Mouse (Mus musculus) CH12.LX (cell line): ENCODE data around the gene Arhgef12. TPM values are rescaled to one million over a fixed set of nuclear protein-coding genes. Genes with fewer than 3 reads are reported as not detected.

Experiments
- DNase-seq: peaks from one replicate; pipeline ENCODE4 v3.0.0-alpha.2; 2013; ENCODE audit errors: extremely low read depth
- H3K27ac ChIP-seq: 2 replicates; pipeline ENCODE4 v1.5.1; 2012; ENCODE audit warnings: low read depth, mild to moderate bottlenecking, control low read depth, moderate library complexity; ENCODE audit not compliant: insufficient read depth
- H3K27me3 ChIP-seq: replicated peaks from 2 replicates; pipeline ENCODE3; 2012; ENCODE audit warnings: inconsistent platforms
- H3K36me3 ChIP-seq, 2 experiments: replicated peaks in 1 of 2; 2 replicates each; pipeline versions ENCODE3 to v1.6.1; 2012; ENCODE audit warnings: inconsistent platforms in 1 of 2, low read length in 1 of 2, mild to moderate bottlenecking in 1 of 2, mixed read lengths in 1 of 2, moderate library complexity in 1 of 2; ENCODE audit not compliant: control insufficient read depth in 1 of 2, insufficient read depth in 1 of 2
- H3K4me1 ChIP-seq, 2 experiments: 2 replicates each; pipeline ENCODE4 v1.6.1; 2012; ENCODE audit warnings: inconsistent platforms in 1 of 2, moderate library complexity in 1 of 2; ENCODE audit not compliant: insufficient read depth in 2 of 2, control insufficient read depth in 1 of 2
- H3K4me2 ChIP-seq: 2 replicates; pipeline ENCODE4 v1.6.1; 2012; ENCODE audit warnings: low read depth, mild to moderate bottlenecking, control low read depth; ENCODE audit not compliant: poor library complexity, insufficient read depth, severe bottlenecking
- H3K4me3 ChIP-seq, 3 experiments: fragments of 150-350 bp in 1 of 3; sonication (generic) in 1 of 3; replicated peaks in 1 of 3; 2 replicates each; pipeline versions ENCODE3 to v1.5.1; 2011 to 2012; ENCODE audit warnings: low read depth in 2 of 3, low read length in 2 of 3, mild to moderate bottlenecking in 2 of 3, moderate library complexity in 2 of 3, control low read depth in 1 of 3, improper control_type of control experiment in 1 of 3, inconsistent platforms in 1 of 3, mixed read lengths in 1 of 3; ENCODE audit not compliant: poor library complexity in 1 of 3
- H3K79me2 ChIP-seq: replicated peaks from 2 replicates; pipeline ENCODE4 v1.6.1; 2012; ENCODE audit warnings: mild to moderate bottlenecking, moderate library complexity; ENCODE audit not compliant: control insufficient read depth, poor library complexity, insufficient read depth, severe bottlenecking; ENCODE audit errors: extremely low read depth
- H3K9ac ChIP-seq: 2 replicates; pipeline ENCODE4 v1.6.1; 2012; ENCODE audit warnings: low read depth, mild to moderate bottlenecking, control low read depth, moderate library complexity; ENCODE audit not compliant: insufficient read depth
- H3K9me3 ChIP-seq: replicated peaks from 2 replicates; pipeline ENCODE3; 2012; ENCODE audit warnings: low read length, inconsistent platforms, mixed read lengths
- CHD1 ChIP-seq: IDR thresholded peaks from 2 replicates; pipeline ENCODE4 v1.6.1; 2012; ENCODE audit warnings: low read depth, low read length, improper control_type of control experiment, inconsistent platforms
- E2F4 ChIP-seq: IDR thresholded peaks from 2 replicates; pipeline ENCODE4 v1.6.1; 2011; ENCODE audit warnings: low read depth, low read length, improper control_type of control experiment; ENCODE audit not compliant: insufficient replicate concordance
- ELF1 ChIP-seq: IDR thresholded peaks from 2 replicates; pipeline ENCODE4 v1.6.1; 2014; ENCODE audit warnings: low read depth, mild to moderate bottlenecking, inconsistent platforms, low read length, improper control_type of control experiment
- HCFC1 ChIP-seq: IDR thresholded peaks from 2 replicates; pipeline ENCODE4 v1.6.1; 2012; ENCODE audit warnings: low read depth, mild to moderate bottlenecking, inconsistent platforms, low read length, improper control_type of control experiment
- KAT2A ChIP-seq: IDR thresholded peaks from 2 replicates; pipeline ENCODE4 v1.6.1; 2012; ENCODE audit warnings: low read length, improper control_type of control experiment, inconsistent platforms; ENCODE audit not compliant: insufficient replicate concordance
- MAFK ChIP-seq: IDR thresholded peaks from 2 replicates; pipeline ENCODE4 v1.6.1; 2011; ENCODE audit warnings: low read length, improper control_type of control experiment; ENCODE audit not compliant: insufficient replicate concordance
- MAZ ChIP-seq: IDR thresholded peaks from 2 replicates; pipeline ENCODE4 v1.6.1; 2012; ENCODE audit warnings: low read depth, mild to moderate bottlenecking, inconsistent platforms, low read length, improper control_type of control experiment, moderate library complexity
- MEF2A ChIP-seq: IDR thresholded peaks from 2 replicates; pipeline ENCODE4 v1.6.1; 2014; ENCODE audit warnings: low read depth, mild to moderate bottlenecking, inconsistent platforms, low read length, improper control_type of control experiment, borderline replicate concordance
- MXI1 ChIP-seq: IDR thresholded peaks from 2 replicates; pipeline ENCODE4 v1.6.1; 2011; ENCODE audit warnings: mild to moderate bottlenecking, low read depth, low read length, improper control_type of control experiment
- NELFE ChIP-seq: IDR thresholded peaks from 2 replicates; pipeline ENCODE4 v1.6.1; 2011; ENCODE audit warnings: low read depth, low read length, improper control_type of control experiment
- PAX5 ChIP-seq: IDR thresholded peaks from 2 replicates; pipeline ENCODE4 v1.6.1; 2012; ENCODE audit warnings: low read length, inconsistent platforms, mixed read lengths
- POLR2AphosphoS2 ChIP-seq: IDR thresholded peaks from 2 replicates; pipeline ENCODE4 v1.6.1; 2011; ENCODE audit warnings: low read depth, low read length, improper control_type of control experiment
- RCOR1 ChIP-seq: conservative IDR thresholded peaks from 2 replicates; pipeline ENCODE4 v1.6.1; 2012; ENCODE audit warnings: low read depth, mild to moderate bottlenecking, inconsistent platforms, low read length, improper control_type of control experiment
- SIN3A ChIP-seq: IDR thresholded peaks from 2 replicates; pipeline ENCODE4 v1.6.1; 2012; ENCODE audit warnings: low read length, improper control_type of control experiment, inconsistent platforms
- TCF12 ChIP-seq: IDR thresholded peaks from 2 replicates; pipeline ENCODE4 v1.6.1; 2014; ENCODE audit warnings: low read depth, mild to moderate bottlenecking, inconsistent platforms, low read length, improper control_type of control experiment
- USF1 ChIP-seq: IDR thresholded peaks from 2 replicates; pipeline ENCODE4 v1.6.1; 2014; ENCODE audit warnings: low read depth, mild to moderate bottlenecking, inconsistent platforms, low read length, improper control_type of control experiment
- USF2 ChIP-seq: conservative IDR thresholded peaks from 2 replicates; pipeline ENCODE4 v1.6.1; 2011; ENCODE audit warnings: low read depth, low read length, improper control_type of control experiment
- ZC3H11A ChIP-seq: IDR thresholded peaks from 2 replicates; pipeline ENCODE4 v1.6.1; 2012; ENCODE audit warnings: low read depth, mild to moderate bottlenecking, inconsistent platforms, low read length, improper control_type of control experiment
- ZMIZ1 ChIP-seq: IDR thresholded peaks from 2 replicates; pipeline ENCODE4 v1.6.1; 2012; ENCODE audit warnings: low read depth, mild to moderate bottlenecking, inconsistent platforms, low read length, improper control_type of control experiment
- dilution Hi-C: fragments of 300-500 bp; cut with MboI; formaldehyde crosslinking; loops from 2 replicates; pipeline ENCODE4 v1.14.3; 2020; ENCODE audit warnings: low sequenced_read_pairs; ENCODE audit not compliant: extremely low pct_unique_long_range_greater_than_20kb, extremely low pct_ligation_motif_present
- in situ Hi-C: fragments of 300-500 bp; cut with MboI; formaldehyde crosslinking; loops from 3 replicates; pipeline ENCODE4 v1.14.3; 2019; ENCODE audit warnings: low sequenced_read_pairs, low pct_ligation_motif_present, low pct_unique_long_range_greater_than_20kb, mixed read lengths
- polyA plus RNA-seq: library from polyadenylated mRNA; unstranded; fragments of >175 nt; gene quantifications from 2 replicates; pipeline ENCODE4 v1.2.1, GENCODE M21; 2012; ENCODE audit warnings: low read depth; ENCODE audit not compliant: insufficient read length
- total RNA-seq, 2 experiments: library from RNA; depleted of rRNA; stranded (reverse); fragments of 300-350 nt in 1 of 2; fragments of >200 nt in 1 of 2; gene quantifications; 2 replicates each; pipeline ENCODE4 v1.2.3; 2012 to 2014

Gene Arhgef12
- total and polyA plus RNA-seq, 3 experiments: 4.9 to 9.4 (median 8.7) TPM

GRCm38 (mm10) chr9:43084496-43085362, 22.3 kb downstream of the Arhgef12 start:
- Histone ChIP-seq H3K9ac (no peak overlapping the region), H3K4me2 (no peak overlapping the region), H3K79me2 (peaks cover 7% of the 10 kb centered on the region), H3K4me1 (peaks cover 0 to 18% of the 10 kb centered on the region in 2 experiments; a peak in 2 of 4 replicates), H3K27ac (no peak overlapping the region), H3K4me3 (no peak overlapping the region), H3K27me3 (no peaks in the 10 kb centered on the region), H3K9me3 (no peaks in the 10 kb centered on the region), H3K36me3 (peaks cover 0 to 9% of the 10 kb centered on the region in 2 experiments)
- no peak for DNase-seq
- dilution Hi-C loops: no loop called here
- TF ChIP-seq MEF2A: no peak
- no peak for TF ChIP-seq RCOR1
- no peak for TF ChIP-seq ELF1
- no peak for TF ChIP-seq NELFE
- TF ChIP-seq CHD1: no peak
- no peak for TF ChIP-seq USF2
- TF ChIP-seq USF1: no peak
- no peak for TF ChIP-seq SIN3A
- no peak for TF ChIP-seq MXI1
- no peak for TF ChIP-seq E2F4
- TF ChIP-seq MAZ: no peak
- TF ChIP-seq MAFK: no peak
- no peak for TF ChIP-seq ZMIZ1
- no peak for TF ChIP-seq PAX5
- in situ Hi-C loops: no loop called here

GRCm38 (mm10) chr9:43083441-43084055, 23.5 kb downstream of the Arhgef12 start:
- 0 out of 2 replicates have a peak, but pooled peaks cover 2% of the 10 kb centered on the region for H3K79me2 ChIP-seq
- H3K9ac ChIP-seq: no peak overlapping the region
- no peaks in the 10 kb centered on the region for H3K27me3 ChIP-seq
- H3K36me3 ChIP-seq: peaks cover 0 to 6% of the 10 kb centered on the region in 2 experiments
- no peaks in the 10 kb centered on the region for H3K9me3 ChIP-seq
- no peak overlapping the region for H3K27ac ChIP-seq
- H3K4me1 ChIP-seq: peaks cover 0 to 20% of the 10 kb centered on the region in 2 experiments; a peak in 2 of 4 replicates
- no peak overlapping the region for H3K4me3 ChIP-seq
- TF ChIP-seq ELF1 (no peak), USF2 (no peak), ZC3H11A (no peak), KAT2A (no peak), POLR2AphosphoS2 (no peak), HCFC1 (no peak), TCF12 (no peak)
- dilution Hi-C loops: no loop called here
- no peak for DNase-seq
- in situ Hi-C loops: no loop called here
- no peak overlapping the region for H3K4me2 ChIP-seq
